Mouse (Mus musculus): ENCODE data around the gene Hip1. TPM values are rescaled to one million over a fixed set of nuclear protein-coding genes. Genes with fewer than 3 reads are reported as not detected.
"Not testable (repeated sequence)": the region's sequence is repeated elsewhere in the genome, so short reads cannot be mapped to it uniquely, and the experiment has no call there.

Gene Hip1
- total RNA-seq, 2 experiments from 2014 or later: 38.6 to 45.8 TPM

GRCm38 (mm10) chr5:135371195-135371594 lies 173.7 kb downstream of the Hip1 start:
- DNase-seq (ENCODE audit: low spot score in 2 of 2): no peak

GRCm38 (mm10) chr5:135369787-135370654 lies 174.9 kb downstream of the Hip1 start, which contains the start of gene Nsun5:
Gene Nsun5 (plus strand): TSS chr5:135369953.
- peak; percentile 93 to 96 for DNase-seq (ENCODE audit: low spot score in 2 of 2)

- DNase-seq (ENCODE audit: low spot score in 2 of 2): not testable (repeated sequence)
Observed at GRCm38 (mm10) chr5:135369196-135369595, 175.7 kb downstream of the Hip1 start.

GRCm38 (mm10) chr5:135368312-135368711 lies 176.6 kb downstream of the Hip1 start:
- DNase-seq (ENCODE audit: low spot score in 2 of 2): no peak

- no peak for DNase-seq (ENCODE audit: low spot score in 2 of 2)
Observed at GRCm38 (mm10) chr5:135367841-135368240, 177.1 kb downstream of the Hip1 start.

- DNase-seq (ENCODE audit: low spot score in 2 of 2): no peak
Observed at GRCm38 (mm10) chr5:135363540-135363939, 181.4 kb downstream of the Hip1 start.

- DNase-seq (ENCODE audit: low spot score in 2 of 2): no peak
Observed at GRCm38 (mm10) chr5:135362572-135362971, 182.3 kb downstream of the Hip1 start.

GRCm38 (mm10) chr5:135359772-135360171 lies 185.1 kb downstream of the Hip1 start:
- DNase-seq (ENCODE audit: low spot score in 2 of 2): no peak

- DNase-seq (ENCODE audit: low spot score in 2 of 2): peak in 1 of 2 experiments; percentile 34
Observed at GRCm38 (mm10) chr5:135357556-135357955, 187.4 kb downstream of the Hip1 start.

Small RNAs within 50 kb of the gene (microRNA-seq; reads per million reads assigned to microRNA genes)
- 0.75 to 0.85 reads per million in 2 experiments for gene Mir7033

Other genes with a start within 250 kb of the Hip1 start
- not detected for gene Fkbp6, start 195.1 kb downstream of the Hip1 start, total RNA-seq (2021)
- gene Trim50, start 191.8 kb downstream of the Hip1 start, total RNA-seq (2021): not detected
- gene Nsun5, start 175.2 kb downstream of the Hip1 start, total RNA-seq (2021): 10 to 100 TPM; 20.4 to 25.0 TPM
- 10 to 100 TPM; 49.2 to 51.6 TPM for gene Pom121, start 150.6 kb downstream of the Hip1 start, total RNA-seq (2021)
- gene Ccl26, start 18.4 kb upstream of the Hip1 start, total RNA-seq (2021): not detected
- gene Ccl24, start 27.9 kb upstream of the Hip1 start, total RNA-seq (2021): under 1 TPM in 1 of 2 experiments, not detected in 1; 0.42 TPM
- gene Rhbdd2, start 87.5 kb upstream of the Hip1 start, total RNA-seq (2021): 10 to 100 TPM; 92.6 to 96.2 TPM
- gene Por, start 124.9 kb upstream of the Hip1 start, total RNA-seq (2021): 10 to 100 TPM; 87.6 to 90.4 TPM
- 10 to 100 TPM; 18.3 to 22.4 TPM for gene Tmem120a, start 199.3 kb upstream of the Hip1 start, total RNA-seq (2021)
- not detected for gene Styxl1, start 233.3 kb upstream of the Hip1 start, total RNA-seq (2021)
- 100 to 1,000 TPM; 431 to 433 TPM for gene Mdh2, start 233.4 kb upstream of the Hip1 start, total RNA-seq (2021)

All from left cerebral cortex, adult 18-20 months (tissue).